Mouse (Mus musculus): ENCODE measurements around the gene Olfr630. TPM values are rescaled to one million over a fixed set of nuclear protein-coding genes. Genes with fewer than 3 reads are reported as not detected.
"Not testable (repeated sequence)": the region's sequence is repeated elsewhere in the genome, so short reads cannot be mapped to it uniquely, and the experiment has no call there.

Olfr630 gene
- polyA plus RNA-seq (2015; fragmentation: Nextera tagmentation; extraction: Ambion mirVana), result not detected in 2 replicates

GRCm38 (mm10) chr7:103757233-103757632 lies at the start of gene Olfr630:
Gene Olfr630 (minus strand): TSS chr7:103757333.
- no peak for DNase-seq (ENCODE audit: low spot score)

- peak; percentile 44 for DNase-seq (ENCODE audit: low spot score)
These were observed 49.7 kb upstream of the Olfr630 start for GRCm38 (mm10) chr7:103806856-103807255.

GRCm38 (mm10) chr7:103792669-103793388 lies 35.7 kb upstream of the Olfr630 start:
- DNase-seq (ENCODE audit: low spot score), result peak; percentile 9

- no peak for DNase-seq (ENCODE audit: low spot score)
These were observed 34.6 kb upstream of the Olfr630 start, which contains the start of gene Olfr67 for GRCm38 (mm10) chr7:103791721-103792120. Gene Olfr67 (minus strand): TSS chr7:103791821.

- no peak for DNase-seq (ENCODE audit: low spot score)
These were observed 22.5 kb upstream of the Olfr630 start, which contains the start of gene Olfr68 for GRCm38 (mm10) chr7:103779598-103779997. Gene Olfr68 (minus strand): TSS chr7:103779698.

DNA sequence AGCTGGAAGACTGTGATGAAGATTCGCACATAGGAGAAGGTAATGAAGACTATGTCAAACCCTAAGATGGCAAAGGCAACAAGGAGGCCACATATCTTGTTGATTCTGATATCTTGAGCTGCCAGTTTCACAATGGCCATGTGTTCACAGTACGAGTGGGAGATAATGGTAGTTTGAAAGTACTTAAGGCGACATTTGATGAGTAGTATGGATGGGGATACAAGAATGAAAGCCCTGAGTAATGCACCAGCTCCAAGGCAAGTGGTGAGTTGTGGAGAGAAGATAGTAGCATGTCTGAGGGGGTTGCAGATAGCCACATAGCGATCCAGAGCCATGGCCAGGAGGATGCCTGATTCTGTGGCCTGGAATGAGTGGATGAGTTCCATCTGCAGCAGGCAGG lies 20.5 kb upstream of the Olfr630 start:
- DNase-seq (ENCODE audit: low spot score), result not testable (repeated sequence)

- no peak for DNase-seq (ENCODE audit: low spot score)
These were observed 14.4 kb upstream of the Olfr630 start, which contains the start of gene Olfr69 for GRCm38 (mm10) chr7:103771494-103771893. Gene Olfr69 (minus strand): TSS chr7:103771594.

DNA sequence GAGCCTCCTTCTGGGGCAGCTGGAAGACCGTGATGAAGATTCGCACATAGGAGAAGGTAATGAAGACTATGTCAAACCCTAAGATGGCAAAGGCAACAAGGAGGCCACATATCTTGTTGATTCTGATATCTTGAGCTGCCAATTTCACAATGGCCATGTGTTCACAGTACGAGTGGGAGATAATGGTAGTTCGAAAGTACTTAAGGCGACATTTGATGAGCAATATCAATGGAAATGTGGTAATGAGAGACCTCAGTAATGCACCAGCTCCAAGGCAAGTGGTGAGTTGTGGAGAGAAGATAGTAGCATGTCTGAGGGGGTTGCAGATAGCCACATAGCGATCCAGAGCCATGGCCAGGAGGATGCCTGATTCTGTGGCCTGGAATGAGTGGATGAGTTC lies 10.6 kb upstream of the Olfr630 start:
- DNase-seq (ENCODE audit: low spot score), result not testable (repeated sequence)

DNA sequence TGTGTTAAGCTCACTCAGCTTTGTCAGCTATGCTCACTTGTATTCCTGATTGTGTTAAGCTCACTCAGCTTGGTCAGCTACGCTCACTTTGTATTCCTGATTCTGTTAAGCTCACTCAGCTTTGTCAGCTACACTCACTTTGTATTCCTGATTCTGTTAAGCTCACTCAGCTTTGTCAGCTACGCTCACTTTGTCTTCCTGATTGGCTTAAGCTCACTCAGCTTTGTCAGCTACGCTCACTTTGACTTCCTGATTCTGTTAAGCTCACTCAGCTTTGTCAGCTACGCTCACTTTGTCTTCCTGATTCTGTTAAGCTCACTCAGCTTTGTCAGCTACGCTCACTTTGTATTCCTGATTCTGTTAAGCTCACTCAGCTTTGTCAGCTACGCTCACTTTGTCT lies 5.1 kb upstream of the Olfr630 start:
- DNase-seq (ENCODE audit: low spot score), result peak; percentile 22

GRCm38 (mm10) chr7:103744843-103745242 lies 12.3 kb downstream of the Olfr630 start, which contains the start of gene Olfr629:
Gene Olfr629 (minus strand): TSS chr7:103744943.
- no peak for DNase-seq (ENCODE audit: low spot score)

DNA sequence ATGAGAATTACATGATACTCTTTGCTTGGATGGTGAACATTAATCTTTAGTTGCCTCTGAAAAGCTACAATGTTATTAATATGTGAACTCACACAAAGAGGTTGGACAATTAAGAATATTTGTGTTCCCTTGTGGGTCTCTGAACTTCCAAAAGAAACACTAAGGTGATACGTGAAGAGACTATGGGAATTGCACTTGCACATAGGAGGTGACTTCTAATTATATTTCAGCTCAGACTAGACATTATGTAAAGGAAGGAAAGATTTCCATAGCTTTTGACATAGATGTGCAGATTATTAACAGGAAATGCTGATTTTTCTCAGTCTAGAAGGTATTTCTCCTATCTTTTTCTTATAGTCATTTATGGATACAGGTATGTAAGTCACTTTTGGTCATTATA lies 27.1 kb downstream of the Olfr630 start, which contains the start of gene Olfr628:
Gene Olfr628, plus strand, starts transcription at position 301 of the 400 bp plus-strand sequence.
- no peak for DNase-seq (ENCODE audit: low spot score)

- not testable (repeated sequence) for DNase-seq (ENCODE audit: low spot score)
These were observed 40.7 kb downstream of the Olfr630 start for GRCm38 (mm10) chr7:103716398-103716797.

GRCm38 (mm10) chr7:103714371-103714770 lies 42.8 kb downstream of the Olfr630 start, which contains the start of gene Olfr243:
Gene Olfr243 (plus strand): TSS chr7:103714671.
- DNase-seq (ENCODE audit: low spot score), result no peak

DNA sequence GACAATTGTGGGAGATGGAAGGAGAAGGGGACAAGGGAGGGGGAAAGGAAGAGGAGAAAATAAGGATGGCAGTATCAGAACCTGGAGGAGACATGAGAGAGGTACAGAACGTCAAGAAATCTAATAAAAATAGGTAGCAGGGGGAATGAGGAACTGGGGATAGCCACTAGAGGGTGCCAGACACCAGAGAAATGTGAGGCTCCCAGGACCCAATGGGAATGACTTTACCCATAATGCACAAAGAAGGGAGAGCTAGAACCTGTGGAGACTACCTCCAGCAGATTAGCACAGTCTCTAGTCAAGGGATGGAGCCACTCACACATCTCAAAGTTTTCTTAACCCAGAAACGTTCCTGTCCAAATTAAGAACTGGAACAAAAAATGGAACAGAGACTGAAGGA lies 45.1 kb downstream of the Olfr630 start:
- DNase-seq (ENCODE audit: low spot score), result peak; percentile 42

Other genes with a start within 250 kb of the Olfr630 start
- not detected in 2 replicates for gene Olfr610, start 245.2 kb downstream of the Olfr630 start, polyA plus RNA-seq (2015; fragmentation: Nextera tagmentation; extraction: Ambion mirVana)
- not detected in 2 replicates for gene Olfr611, start 236.5 kb downstream of the Olfr630 start, polyA plus RNA-seq (2015; fragmentation: Nextera tagmentation; extraction: Ambion mirVana)
- gene Olfr612, start 214.6 kb downstream of the Olfr630 start, polyA plus RNA-seq (2015; fragmentation: Nextera tagmentation; extraction: Ambion mirVana), result not detected in 2 replicates
- gene Olfr613, start 209.3 kb downstream of the Olfr630 start, polyA plus RNA-seq (2015; fragmentation: Nextera tagmentation; extraction: Ambion mirVana), result not detected in 2 replicates
- gene Olfr615, start 201.3 kb downstream of the Olfr630 start, polyA plus RNA-seq (2015; fragmentation: Nextera tagmentation; extraction: Ambion mirVana), result not detected in 2 replicates
- not detected in 2 replicates for gene Olfr616, start 188.2 kb downstream of the Olfr630 start, polyA plus RNA-seq (2015; fragmentation: Nextera tagmentation; extraction: Ambion mirVana)
- gene Olfr617, start 184.3 kb downstream of the Olfr630 start, polyA plus RNA-seq (2015; fragmentation: Nextera tagmentation; extraction: Ambion mirVana), result not detected in 2 replicates
- not detected in 2 replicates for gene Olfr618, start 167.2 kb downstream of the Olfr630 start, polyA plus RNA-seq (2015; fragmentation: Nextera tagmentation; extraction: Ambion mirVana)
- not detected in 2 replicates for gene Olfr619, start 156.8 kb downstream of the Olfr630 start, polyA plus RNA-seq (2015; fragmentation: Nextera tagmentation; extraction: Ambion mirVana)
- gene Olfr620, start 144.8 kb downstream of the Olfr630 start, polyA plus RNA-seq (2015; fragmentation: Nextera tagmentation; extraction: Ambion mirVana), result not detected in 2 replicates
- not detected in 2 replicates for gene Olfr622, start 114.6 kb downstream of the Olfr630 start, polyA plus RNA-seq (2015; fragmentation: Nextera tagmentation; extraction: Ambion mirVana)
- not detected in 2 replicates for gene Olfr623, start 93.6 kb downstream of the Olfr630 start, polyA plus RNA-seq (2015; fragmentation: Nextera tagmentation; extraction: Ambion mirVana)
- not detected in 2 replicates for gene Olfr624, start 86.1 kb downstream of the Olfr630 start, polyA plus RNA-seq (2015; fragmentation: Nextera tagmentation; extraction: Ambion mirVana)
- gene Olfr625-ps1, start 74.6 kb downstream of the Olfr630 start, polyA plus RNA-seq (2015; fragmentation: Nextera tagmentation; extraction: Ambion mirVana), result not detected in 2 replicates
- not detected in 2 replicates for gene Olfr243, start 42.7 kb downstream of the Olfr630 start, polyA plus RNA-seq (2015; fragmentation: Nextera tagmentation; extraction: Ambion mirVana)
- gene Olfr628, start 27.0 kb downstream of the Olfr630 start, polyA plus RNA-seq (2015; fragmentation: Nextera tagmentation; extraction: Ambion mirVana), result not detected in 2 replicates
- not detected in 2 replicates for gene Olfr629, start 12.4 kb downstream of the Olfr630 start, polyA plus RNA-seq (2015; fragmentation: Nextera tagmentation; extraction: Ambion mirVana)
- gene Olfr69, start 14.3 kb upstream of the Olfr630 start, polyA plus RNA-seq (2015; fragmentation: Nextera tagmentation; extraction: Ambion mirVana), result not detected in 2 replicates
- gene Olfr68, start 22.4 kb upstream of the Olfr630 start, polyA plus RNA-seq (2015; fragmentation: Nextera tagmentation; extraction: Ambion mirVana), result not detected in 2 replicates
- not detected in 2 replicates for gene Olfr67, start 34.5 kb upstream of the Olfr630 start, polyA plus RNA-seq (2015; fragmentation: Nextera tagmentation; extraction: Ambion mirVana)
- gene Hbb-bt, start 56.7 kb upstream of the Olfr630 start, polyA plus RNA-seq (2015; fragmentation: Nextera tagmentation; extraction: Ambion mirVana), result 224 and 268 TPM in 2 replicates
- 1,063 and 1,204 TPM in 2 replicates for gene Hbb-bs, start 70.8 kb upstream of the Olfr630 start, polyA plus RNA-seq (2015; fragmentation: Nextera tagmentation; extraction: Ambion mirVana)
- gene Hbb-bh2, start 83.2 kb upstream of the Olfr630 start, polyA plus RNA-seq (2015; fragmentation: Nextera tagmentation; extraction: Ambion mirVana), result not detected in 2 replicates
- gene Hbb-bh1, start 85.8 kb upstream of the Olfr630 start, polyA plus RNA-seq (2015; fragmentation: Nextera tagmentation; extraction: Ambion mirVana), result 0.88 and 1.3 TPM in 2 replicates
- 2.1 and 2.6 TPM in 2 replicates for gene Hbb-y, start 95.9 kb upstream of the Olfr630 start, polyA plus RNA-seq (2015; fragmentation: Nextera tagmentation; extraction: Ambion mirVana)
- gene Olfr66, start 128.9 kb upstream of the Olfr630 start, polyA plus RNA-seq (2015; fragmentation: Nextera tagmentation; extraction: Ambion mirVana), result not detected in 2 replicates
- gene Olfr64, start 137.2 kb upstream of the Olfr630 start, polyA plus RNA-seq (2015; fragmentation: Nextera tagmentation; extraction: Ambion mirVana), result not detected in 2 replicates
- gene Olfr65, start 146.2 kb upstream of the Olfr630 start, polyA plus RNA-seq (2015; fragmentation: Nextera tagmentation; extraction: Ambion mirVana), result not detected in 2 replicates
- gene Olfr631, start 171.5 kb upstream of the Olfr630 start, polyA plus RNA-seq (2015; fragmentation: Nextera tagmentation; extraction: Ambion mirVana), result not detected in 2 replicates
- gene Olfr632, start 177.0 kb upstream of the Olfr630 start, polyA plus RNA-seq (2015; fragmentation: Nextera tagmentation; extraction: Ambion mirVana), result not detected in 2 replicates
- not detected in 2 replicates for gene Olfr633, start 187.1 kb upstream of the Olfr630 start, polyA plus RNA-seq (2015; fragmentation: Nextera tagmentation; extraction: Ambion mirVana)
- gene Olfr635, start 213.8 kb upstream of the Olfr630 start, polyA plus RNA-seq (2015; fragmentation: Nextera tagmentation; extraction: Ambion mirVana), result not detected in 2 replicates
- gene Olfr638, start 241.4 kb upstream of the Olfr630 start, polyA plus RNA-seq (2015; fragmentation: Nextera tagmentation; extraction: Ambion mirVana), result not detected in 2 replicates